Mouse (Mus musculus): ENCODE results near the gene Camk2g.
"Not testable (repeated sequence)": the region's sequence is repeated elsewhere in the genome, so short reads cannot be mapped to it uniquely, and the experiment has no call there.

Gene Camk2g

DNA sequence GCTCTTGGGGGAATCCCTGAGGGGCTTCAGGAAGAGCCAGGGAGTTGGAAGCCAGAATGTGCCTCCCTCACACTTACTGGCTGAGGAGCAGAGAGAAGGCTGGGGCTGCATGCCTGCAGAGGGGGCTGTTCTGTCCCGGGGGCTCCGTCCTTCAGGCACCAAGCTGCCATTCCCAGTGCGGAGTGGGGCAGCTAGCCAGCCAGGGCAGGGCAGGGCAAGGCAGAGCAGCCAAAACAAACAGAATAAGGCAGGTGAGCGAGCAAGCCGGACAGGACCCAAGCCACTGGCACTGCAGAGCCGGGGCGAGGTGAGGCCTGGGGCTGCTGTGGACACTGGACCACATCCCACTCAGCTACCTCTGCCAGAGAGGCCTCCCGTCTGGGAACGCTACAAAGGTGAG, 52.6 kb downstream of the Camk2g start:
- no peak for DNase-seq (ENCODE audit: low read depth, low spot score)

DNA sequence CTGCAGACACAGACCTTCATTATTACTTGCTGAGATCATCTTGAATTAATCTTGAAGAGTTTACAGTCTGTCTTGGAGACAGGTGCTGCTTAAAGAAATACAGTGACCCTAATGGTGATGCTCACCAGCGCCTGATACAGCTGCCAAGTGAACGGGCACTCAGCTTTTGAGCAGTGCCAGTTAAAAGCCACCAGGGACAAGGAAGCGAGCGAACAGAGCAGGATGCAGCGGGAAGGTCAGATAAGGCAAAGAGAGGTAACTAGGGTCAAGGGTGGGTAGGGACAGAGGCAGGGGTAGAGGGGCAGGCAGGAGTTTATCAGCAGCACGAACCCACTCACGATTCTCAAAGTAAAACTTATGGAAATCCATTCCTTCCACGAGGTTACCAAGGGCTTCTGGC, 55.4 kb downstream of the Camk2g start:
- no peak for DNase-seq (ENCODE audit: low read depth, low spot score)

DNA sequence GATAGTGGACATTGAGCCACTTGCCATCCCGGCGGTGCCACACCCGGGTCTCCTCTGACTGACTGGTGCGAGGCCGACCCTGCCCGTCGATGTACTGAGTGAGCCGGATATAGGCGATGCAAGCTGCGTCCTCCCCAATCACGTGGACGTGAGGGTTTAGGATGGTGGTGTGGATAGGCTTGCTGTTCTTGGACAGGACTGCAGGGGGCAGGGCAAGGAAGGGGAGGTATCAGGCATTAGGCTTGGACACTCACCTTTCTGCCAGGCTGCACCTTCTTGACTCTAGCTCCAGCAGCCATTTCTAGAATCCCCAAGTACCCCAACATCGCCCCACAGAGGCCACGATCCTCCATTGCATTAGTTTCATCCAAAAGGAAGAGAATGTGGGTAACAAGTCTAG, 56.6 kb downstream of the Camk2g start:
- DNase-seq (ENCODE audit: low read depth, low spot score) = peak; percentile 29

DNA sequence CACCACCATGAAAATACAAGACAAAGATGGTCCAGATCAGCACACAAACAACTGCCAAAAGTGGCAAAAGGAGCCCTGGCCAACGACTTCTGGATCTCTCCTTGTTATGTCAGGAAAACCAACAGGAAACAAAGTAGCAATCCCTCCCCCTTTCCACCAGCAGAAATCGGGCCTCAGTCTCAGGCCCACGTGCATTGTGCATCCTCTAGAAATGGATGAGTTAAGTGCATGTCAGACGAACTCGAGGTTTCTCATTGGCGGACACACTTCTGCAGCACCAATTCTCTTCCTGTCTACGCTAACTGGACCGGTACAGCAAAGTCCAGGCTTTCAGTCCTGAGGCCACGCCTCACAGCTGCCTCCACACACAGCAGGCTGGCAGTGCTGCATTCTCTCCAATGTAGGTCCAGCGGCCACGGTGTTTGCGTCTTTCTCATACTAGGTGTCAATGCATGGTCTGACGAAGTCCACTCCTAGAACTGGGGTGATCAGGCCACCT, 57.9 kb downstream of the Camk2g start:
- no peak for DNase-seq (ENCODE audit: low read depth, low spot score)

DNA sequence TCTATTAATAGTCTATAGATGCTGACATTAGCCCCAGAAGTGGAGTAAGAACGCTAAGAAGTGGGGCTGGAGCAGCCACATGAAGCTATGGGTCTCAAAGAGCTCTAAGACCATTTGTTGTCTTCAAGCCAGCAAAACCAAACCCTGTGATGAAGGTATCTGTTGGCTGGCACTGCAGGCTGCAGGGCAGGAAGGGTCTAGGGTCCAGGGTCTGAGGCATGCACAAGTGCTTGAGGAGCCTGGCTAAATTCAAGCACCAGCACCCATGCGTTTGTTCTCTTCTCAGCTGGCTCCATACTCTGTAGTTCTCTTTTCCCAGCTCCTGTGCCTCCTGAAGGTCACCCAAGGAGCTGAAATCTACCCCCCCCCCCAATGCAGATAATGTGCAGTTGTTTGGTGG, 58.8 kb downstream of the Camk2g start:
- DNase-seq (ENCODE audit: low read depth, low spot score) = no peak

DNA sequence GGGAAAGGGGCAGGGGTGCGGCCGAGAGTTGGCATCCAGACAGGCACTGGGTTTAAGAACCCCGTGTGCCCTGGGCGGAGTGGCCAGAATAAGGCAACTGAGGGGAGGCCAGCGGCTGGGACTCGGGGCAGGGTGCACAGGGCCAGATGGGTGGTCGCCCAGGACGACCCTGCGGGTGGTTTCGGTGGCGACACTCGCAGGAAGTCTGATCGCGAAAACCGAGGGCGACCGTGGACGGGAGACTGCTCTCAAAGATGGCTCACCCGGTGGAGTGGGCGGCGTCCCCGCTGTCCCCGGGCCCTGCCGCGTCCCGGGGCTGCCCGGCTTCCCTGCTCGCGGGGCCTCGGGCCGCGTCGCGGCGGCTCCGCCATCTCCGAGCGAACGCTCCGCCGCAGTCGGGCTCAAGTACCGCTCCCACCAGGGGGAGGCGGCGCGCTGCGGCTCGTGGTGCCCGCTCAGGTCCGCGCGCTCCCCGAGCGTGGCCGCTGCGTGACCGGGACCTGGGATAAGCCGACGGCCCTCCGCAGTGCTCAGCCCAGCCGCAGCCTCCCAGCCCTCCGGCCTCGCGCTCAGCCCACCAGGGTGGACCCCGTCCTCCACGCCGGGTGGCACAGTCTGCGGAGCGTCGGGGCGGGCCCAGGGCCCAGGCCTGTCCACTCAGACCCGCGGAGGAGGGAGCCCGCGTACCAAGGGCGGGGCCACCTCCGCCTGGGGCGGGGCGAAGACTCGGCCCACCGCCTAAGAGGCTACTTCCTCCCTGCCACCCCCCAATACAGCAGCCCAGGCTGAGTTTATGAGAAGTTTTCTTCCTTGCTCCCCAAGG, 59.7 kb downstream of the Camk2g start, which contains the start of gene Ndst2:
Gene Ndst2, minus strand, starts transcription at position 611 of the 823 bp plus-strand sequence.
- DNase-seq (ENCODE audit: low read depth, low spot score) = peak; percentile 90

DNA sequence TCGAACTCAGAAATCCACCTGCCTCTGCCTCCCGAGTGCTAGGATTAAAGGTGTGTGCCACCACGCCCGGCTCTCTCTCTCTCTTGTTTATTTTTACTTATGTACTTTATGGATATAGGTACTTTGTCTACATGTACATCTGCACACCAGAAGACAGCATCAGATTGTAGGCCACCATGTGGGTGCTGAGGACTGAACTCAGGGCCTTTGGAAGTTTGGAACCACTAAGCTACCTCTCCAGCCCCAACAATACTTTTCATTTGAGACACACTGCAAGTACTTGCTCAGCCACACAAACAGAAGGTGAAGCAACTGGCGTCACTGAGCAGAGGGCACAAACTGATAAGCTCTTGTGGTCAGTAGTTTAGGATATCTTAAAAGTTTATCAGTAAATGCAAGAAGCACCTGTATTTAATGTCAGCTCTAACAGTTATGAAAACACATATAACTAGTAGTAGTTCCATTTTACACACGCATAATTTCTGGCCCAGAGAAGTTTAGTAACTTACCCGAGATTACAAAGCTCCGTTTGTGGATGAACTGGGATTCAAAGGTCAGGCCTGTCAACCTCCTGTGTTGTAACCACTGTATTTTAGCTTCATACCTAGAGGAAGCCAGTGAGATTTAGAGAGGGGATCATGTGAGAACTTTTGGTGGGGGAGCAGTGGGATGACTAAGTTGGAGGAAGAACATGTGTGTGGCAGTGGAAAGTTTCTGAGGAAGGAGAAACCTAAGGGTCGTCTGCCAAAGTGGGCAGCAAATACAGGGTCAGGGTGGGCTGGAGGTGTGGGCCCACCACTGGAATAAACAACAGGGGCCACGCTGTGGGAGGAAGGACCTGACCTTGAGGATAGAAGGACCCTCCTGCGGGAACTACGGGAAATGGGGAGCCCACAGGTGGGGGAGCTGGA, 60.6 kb downstream of the Camk2g start:
- peak; percentile 18 for DNase-seq (ENCODE audit: low read depth, low spot score)

DNA sequence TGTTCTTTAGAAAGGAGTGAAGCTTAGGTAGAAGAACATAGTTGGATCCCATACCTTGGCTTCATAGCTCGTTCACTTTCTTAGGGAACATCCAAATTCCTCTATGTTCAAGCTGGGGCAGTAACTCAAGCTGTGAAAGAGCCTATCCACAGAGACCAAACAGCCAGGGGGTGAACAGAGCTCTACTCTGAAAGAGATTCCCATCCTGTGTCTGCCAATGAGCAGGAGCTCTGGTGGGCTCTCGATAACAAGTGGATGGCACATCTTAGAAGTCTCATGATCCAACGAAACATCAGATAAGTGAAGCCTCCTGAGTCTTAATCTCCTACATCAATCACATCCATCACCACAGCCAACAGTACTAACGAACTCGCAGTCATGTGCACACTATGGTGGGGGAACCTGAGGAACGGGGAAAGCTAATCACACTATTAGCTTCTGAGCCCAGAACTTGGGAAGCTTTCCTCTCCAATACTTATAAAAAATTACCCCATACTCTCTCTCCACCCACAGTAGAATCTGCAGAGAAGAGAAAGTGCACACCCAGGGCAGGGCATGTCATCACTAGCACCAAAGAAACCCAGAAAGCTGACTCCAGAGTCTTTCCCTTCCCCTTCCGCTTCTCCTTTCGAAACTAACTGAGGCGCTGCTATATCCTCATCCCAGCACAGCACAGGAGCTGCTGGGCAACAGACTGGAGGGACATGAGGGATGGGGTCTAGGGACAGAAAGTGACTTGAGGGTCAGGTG, 62.9 kb downstream of the Camk2g start:
- DNase-seq (ENCODE audit: low read depth, low spot score) = no peak

DNA sequence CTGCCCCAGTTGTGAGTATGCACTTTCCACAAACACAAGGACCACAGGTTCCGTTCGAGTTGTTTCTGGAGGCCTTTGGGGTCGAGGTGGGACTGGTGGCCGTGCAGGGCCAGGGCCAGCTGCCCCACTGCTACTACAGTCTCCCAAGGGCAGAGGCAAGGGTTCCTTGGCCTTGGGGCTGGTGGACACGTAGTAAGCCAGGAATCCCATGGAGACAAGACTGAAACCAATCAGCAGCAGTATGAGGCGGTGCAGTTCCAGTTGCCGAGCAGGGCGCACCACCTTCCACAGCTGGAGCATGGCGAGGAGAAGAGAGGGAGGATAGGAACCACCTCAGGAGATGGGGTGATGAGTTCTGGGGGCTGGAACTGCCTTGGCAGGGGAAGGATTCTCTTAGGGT, 64.0 kb downstream of the Camk2g start:
- DNase-seq (ENCODE audit: low read depth, low spot score) = no peak

DNA sequence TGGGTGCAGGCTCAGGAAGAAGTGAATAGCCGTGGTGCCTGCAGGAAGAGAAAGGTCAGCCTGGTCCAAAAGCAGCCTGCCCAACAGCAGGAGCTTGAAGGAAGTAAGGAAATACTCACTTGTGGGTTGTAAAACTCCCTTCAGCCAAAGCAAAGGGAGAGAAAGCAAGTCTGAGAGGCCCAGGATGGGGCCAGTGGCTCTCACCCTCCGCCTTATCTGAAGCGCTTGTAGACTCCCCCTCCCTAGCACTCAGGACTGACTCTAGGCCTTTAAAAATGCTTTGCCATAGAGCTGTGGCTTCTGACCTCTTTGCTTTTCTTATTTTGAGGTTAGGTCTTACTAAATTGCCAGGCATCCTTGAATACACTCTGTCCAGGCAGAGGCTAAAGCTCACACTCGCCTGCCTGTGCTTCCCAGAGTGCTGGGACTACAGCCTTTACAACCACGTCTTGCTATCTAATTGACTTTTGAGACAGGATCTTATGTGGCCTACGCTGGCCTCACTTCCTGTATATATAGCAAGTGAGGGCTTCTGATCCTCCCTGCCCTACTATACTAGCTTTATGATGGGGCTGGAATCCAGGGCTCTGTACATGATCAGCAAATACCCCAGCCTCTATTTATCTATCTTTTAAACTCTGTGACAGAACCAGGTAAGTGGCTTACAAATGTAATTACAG, 68.1 kb downstream of the Camk2g start:
- DNase-seq (ENCODE audit: low read depth, low spot score) = no peak

DNA sequence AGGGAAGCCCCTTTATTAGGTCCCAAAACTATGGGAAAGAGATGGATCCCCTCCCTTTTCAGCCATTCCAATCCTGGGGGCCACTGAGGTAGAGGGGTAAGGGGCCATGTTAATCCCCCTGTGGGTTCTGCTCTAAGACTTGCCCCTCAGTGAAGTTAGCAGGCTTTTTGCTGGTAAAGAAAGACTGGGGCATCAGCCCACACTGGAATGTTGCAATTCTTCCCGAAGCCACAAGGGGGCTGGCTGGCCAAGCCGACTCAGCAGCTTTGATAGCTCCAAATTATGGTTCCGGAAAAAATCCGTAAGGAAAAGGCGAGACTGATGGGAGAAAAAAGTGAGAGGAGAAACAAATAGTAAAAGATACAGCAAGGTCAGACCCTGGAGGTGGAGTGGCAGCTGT, 69.8 kb downstream of the Camk2g start:
- DNase-seq (ENCODE audit: low read depth, low spot score) = peak; percentile 42

DNA sequence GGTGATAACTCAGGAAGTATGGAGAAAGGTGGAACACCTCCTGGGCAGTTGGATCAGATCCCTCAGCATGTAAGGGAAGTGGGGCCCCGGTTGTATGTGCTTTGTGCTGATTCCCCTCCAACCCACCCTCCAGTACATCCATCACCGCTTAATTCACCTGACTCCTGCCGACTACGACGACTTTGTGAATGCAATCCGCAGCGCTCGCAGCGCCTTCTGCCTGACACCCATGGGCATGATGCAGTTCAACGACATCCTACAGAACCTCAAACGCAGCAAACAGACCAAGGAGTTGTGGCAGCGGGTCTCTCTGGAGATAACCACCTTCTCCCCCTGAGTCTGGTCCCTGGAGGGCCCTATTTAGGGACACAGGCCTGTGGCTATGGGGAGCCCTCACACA, 70.9 kb downstream of the Camk2g start:
- DNase-seq (ENCODE audit: low read depth, low spot score) = no peak

DNA sequence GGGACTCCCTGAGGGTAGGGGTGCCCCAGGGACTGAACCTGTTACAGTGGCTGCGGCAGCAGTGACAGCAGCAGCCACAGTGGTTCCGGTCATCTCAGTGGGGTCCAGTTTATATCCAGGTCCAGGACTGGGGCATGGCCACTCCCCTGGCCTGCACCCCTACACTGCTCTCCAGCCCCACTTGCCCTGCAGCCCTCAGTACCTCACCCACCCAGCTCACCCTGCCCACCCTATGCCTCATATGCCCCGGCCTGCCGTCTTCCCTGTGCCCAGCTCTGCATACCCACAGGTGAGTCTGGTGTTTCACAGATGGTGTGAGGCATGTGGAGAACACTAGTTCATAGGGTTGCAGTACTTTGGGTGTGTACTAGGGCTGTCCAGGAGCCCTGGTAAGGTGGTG, 72.5 kb downstream of the Camk2g start:
- DNase-seq (ENCODE audit: low read depth, low spot score) = no peak

DNA sequence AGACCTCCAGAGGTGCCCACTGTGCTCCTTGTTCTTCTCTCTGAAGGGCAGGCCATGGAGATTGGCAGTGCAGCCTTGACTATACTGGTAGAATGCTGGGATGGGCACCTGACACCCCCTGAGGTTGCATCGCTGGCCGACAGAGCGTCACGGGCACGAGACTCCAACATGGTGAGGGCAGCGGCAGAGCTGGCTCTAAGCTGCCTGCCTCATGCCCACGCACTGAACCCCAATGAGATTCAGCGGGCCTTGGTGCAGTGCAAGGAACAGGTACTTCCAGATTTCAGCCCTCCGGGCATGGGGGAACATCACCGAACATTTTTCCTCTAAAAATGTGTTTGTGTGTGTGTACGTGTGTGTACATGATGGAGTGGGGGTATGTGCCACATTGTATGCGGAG, 74.1 kb downstream of the Camk2g start:
- no peak for DNase-seq (ENCODE audit: low read depth, low spot score)

DNA sequence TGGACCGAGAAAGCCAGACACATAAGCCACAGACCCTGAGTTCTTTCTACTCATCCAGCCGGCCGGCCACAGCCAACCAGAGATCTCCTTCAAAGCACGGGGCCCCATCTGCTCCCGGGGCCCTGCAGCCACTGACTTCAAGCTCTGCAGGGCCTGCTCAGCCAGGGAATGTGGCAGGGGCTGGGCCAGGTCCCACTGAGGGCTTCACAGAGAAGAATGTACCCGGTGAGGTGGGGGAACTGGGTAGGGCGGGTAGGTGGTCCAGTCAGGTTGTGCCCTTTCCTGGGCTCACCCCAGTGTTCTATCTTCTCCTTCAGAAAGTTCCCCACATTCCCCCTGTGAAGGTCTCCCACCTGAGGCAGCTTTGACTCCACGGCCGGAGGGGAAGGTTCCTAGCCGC, 75.4 kb downstream of the Camk2g start:
- DNase-seq (ENCODE audit: low read depth, low spot score) = no peak

DNA sequence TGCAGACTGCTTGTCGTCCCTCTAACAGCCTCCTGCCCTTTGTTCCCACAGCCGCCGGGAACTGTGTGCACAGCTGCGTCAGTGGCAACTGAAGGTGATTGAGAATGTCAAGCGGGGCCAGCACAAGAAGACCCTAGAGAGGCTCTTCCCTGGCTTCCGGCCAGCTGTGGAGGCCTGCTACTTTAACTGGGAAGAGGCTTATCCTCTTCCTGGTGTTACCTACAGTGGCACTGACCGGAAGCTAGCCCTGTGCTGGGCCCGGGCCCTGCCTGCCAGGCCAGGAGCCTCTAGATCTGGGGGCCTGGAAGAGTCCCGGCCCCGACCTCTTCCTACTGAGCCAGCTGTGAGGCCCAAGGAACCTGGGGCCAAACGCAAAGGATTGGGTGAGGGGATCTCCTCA, 80.1 kb downstream of the Camk2g start:
- no peak for DNase-seq (ENCODE audit: low read depth, low spot score)

DNA sequence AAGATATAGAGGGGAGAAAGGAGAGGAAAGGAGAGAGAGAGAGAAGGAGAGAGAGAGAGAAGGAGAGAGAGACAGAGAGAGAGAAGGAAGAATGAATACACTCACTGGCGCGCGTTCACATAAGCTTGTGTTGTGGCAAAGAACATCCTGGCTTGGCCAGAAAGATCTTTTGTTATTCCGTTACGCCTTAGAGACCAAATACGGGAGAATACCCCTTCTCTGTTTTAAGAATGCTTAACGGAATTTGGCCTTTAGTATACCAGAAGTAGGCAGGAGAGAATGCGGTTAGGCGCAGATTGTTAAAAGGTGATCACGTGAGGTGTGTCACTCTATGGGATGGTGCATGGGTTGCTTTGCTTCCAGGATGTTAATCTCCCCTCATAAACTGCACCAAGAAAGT, 85.6 kb downstream of the Camk2g start:
- DNase-seq (ENCODE audit: low read depth, low spot score) = peak; percentile 69

DNA sequence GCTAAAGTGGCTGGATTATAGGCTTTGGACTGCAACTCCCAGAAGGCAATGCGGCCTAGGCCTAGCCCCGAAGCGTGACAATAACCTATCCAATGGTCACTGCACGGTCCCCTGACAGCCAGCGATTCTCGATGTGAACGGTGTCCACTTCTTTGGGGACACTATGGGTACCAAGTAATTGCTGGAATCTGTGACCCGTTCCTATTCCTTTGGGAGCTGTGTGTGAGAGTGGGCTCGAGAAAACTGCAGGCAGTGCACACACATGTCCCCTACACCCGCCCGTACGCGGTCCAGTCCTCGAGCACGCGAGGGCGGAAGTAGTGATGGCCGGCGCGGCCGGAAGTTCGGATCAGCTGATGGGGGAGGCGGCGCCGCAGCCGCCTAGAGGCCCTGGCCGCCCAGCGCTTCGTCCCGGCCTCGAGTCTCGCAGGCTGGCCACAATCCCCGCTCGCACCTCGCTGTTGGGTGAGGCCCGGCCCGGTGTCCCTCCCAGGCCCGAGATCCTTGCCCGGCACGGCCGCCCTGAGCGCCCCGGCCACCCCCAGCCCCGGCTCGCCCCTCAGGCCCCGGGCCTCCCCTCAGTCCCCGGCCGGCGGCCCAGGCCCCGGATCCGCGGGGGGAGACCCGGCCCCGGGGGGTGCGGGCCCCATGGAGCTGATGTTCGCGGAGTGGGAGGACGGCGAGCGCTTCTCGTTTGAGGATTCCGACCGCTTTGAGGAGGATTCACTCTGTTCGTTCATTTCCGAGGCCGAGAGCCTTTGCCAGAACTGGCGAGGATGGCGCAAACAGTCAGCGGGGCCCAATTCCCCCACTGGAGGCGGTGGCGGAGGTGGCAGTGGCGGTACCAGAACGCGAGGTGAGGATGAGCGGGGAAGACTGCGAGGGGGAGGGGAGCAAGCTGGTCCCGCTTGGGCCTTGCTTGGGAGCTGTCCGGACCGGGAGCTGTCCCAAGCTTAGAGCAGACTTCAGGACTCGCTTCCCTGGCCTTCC, 86.4 kb downstream of the Camk2g start, which contains the start of gene Zswim8:
Gene Zswim8, plus strand, starts transcription at position 352 of the 990 bp plus-strand sequence.
- DNase-seq (ENCODE audit: low read depth, low spot score) = peak; percentile 83

DNA sequence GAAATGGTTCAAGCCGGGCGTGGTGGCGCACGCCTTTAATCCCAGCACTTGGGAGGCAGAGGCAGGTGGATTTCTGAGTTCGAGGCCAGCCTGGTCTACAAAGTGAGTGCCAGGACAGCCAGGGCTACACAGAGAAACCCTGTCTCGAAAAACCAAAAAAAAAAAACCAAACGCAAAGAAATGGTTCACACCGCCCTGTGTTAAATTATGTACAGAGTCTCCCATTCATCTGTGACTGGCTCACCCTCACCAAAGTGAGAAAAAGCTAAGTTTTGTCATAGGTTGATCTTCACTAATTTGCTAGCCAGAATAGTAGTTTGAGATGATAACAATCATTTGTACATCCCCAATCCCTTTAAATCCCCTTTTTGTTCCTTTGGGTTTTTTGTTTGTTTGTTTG, 90.4 kb downstream of the Camk2g start:
- DNase-seq (ENCODE audit: low read depth, low spot score) = not testable (repeated sequence)
